Mouse (Mus musculus): ENCODE measurements around the gene Foxp1. TPM values are rescaled to one million over a fixed set of nuclear protein-coding genes. Genes with fewer than 3 reads are reported as not detected.

The Foxp1 gene
- polyA plus RNA-seq, 1 experiment from 2014 or later: 91.9 TPM

GRCm38 (mm10) chr6:99013119-99013865, 509.2 kb downstream of the Foxp1 start:
- no peak overlapping the region for H3K9ac ChIP-seq (ENCODE audit: low read depth, low read length)
- H3K4me2 ChIP-seq (replicated peaks; ENCODE audit: low read depth, low read length): no peak overlapping the region
- H3K4me1 ChIP-seq (replicated peaks; ENCODE audit: control insufficient read depth, insufficient read depth, low read length): peaks cover 15% of the 10 kb centered on the region
- H3K9me3 ChIP-seq (ENCODE audit: control insufficient read depth, low read length): no peaks in the 10 kb centered on the region
- no peaks in the 10 kb centered on the region; the same call in 1 of the 2 replicates for H3K27me3 ChIP-seq (ENCODE audit: control insufficient read depth, insufficient read depth, low read length)
- peak; percentile 70 for ATAC-seq (ENCODE audit: low FRiP score)
- H3K27ac ChIP-seq (ENCODE audit: low read depth, low read length): peak overlapping the region; percentile 56; the same call in 1 of the 2 replicates
- peak; percentile 38 for DNase-seq (ENCODE audit: low spot score)
- H3K4me3 ChIP-seq (ENCODE audit: low read depth, low read length): no peak overlapping the region
- WGBS: 17% methylated on average over 14 of the region's 14 CpGs
- no peaks in the 10 kb centered on the region for H3K36me3 ChIP-seq (ENCODE audit: control insufficient read depth, insufficient read depth, low read length)

DNA sequence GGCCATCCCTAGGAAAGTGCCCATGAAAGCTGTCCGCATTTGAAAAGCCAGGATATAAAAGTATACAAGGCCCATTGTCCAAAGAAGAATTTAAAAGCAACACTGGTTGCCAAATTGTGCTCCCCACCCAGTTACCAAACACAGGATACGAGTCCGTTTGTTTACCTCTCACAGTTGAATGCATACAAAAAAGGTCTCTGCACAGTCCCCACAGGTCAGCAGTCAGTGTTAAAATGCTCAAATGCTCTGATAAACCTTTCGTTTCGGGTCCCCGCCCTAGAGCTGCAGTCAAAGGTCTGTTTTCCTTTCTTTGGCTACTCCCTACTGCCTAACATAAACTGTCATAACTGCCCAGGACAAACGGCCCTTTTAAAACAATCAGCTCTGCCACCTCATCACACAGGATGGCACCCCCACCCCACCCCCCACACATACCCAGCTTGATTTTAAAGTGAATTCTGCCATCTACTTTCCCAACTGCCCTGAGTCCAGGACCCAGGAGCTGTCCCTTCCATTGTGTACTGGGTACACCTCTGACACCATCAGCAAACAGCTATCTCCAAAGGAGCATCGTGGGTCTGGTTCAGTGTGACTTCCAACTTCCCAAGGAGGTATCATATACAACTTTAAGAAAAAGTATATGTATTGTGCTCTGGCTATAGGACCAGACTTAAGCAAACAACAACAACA, 510.5 kb downstream of the Foxp1 start:
- no peak for ATAC-seq (ENCODE audit: low FRiP score)
- no peak for DNase-seq (ENCODE audit: low spot score)
- H3K36me3 ChIP-seq (ENCODE audit: control insufficient read depth, insufficient read depth, low read length): no peaks in the 10 kb centered on the region
- H3K4me1 ChIP-seq (replicated peaks; ENCODE audit: control insufficient read depth, insufficient read depth, low read length): peaks cover 13% of the 10 kb centered on the region
- no peak overlapping the region for H3K27ac ChIP-seq (ENCODE audit: low read depth, low read length)
- 57% methylated on average over 8 of the region's 8 CpGs for WGBS
- H3K4me3 ChIP-seq (ENCODE audit: low read depth, low read length): no peak overlapping the region
- H3K9ac ChIP-seq (ENCODE audit: low read depth, low read length): no peak overlapping the region
- H3K4me2 ChIP-seq (replicated peaks; ENCODE audit: low read depth, low read length): no peak overlapping the region
- no peaks in the 10 kb centered on the region for H3K9me3 ChIP-seq (ENCODE audit: control insufficient read depth, low read length)
- no peaks in the 10 kb centered on the region; the same call in 1 of the 2 replicates for H3K27me3 ChIP-seq (ENCODE audit: control insufficient read depth, insufficient read depth, low read length)

DNA sequence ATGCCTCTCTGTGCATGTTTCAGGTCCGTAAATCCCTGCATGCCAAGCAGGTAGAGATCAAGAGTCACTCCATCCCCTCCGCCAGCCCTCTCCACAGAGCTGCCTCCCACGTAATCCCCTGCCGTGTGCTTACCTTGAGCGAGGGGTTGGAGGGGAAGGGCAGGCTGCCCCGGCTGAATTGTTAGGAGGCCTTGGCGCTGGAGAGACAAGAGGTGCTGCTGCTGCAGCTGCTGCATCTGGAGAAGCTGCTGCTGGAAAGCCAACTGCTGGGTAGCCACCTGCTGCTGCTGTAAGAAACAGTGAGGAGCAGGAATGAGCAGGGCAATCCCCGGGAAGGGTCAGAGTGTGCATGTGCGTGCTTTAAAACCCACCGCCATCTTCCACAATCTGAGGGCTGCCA, 512.8 kb downstream of the Foxp1 start:
- Histone ChIP-seq H3K36me3 (ENCODE audit: control insufficient read depth, insufficient read depth, low read length) (no peaks in the 10 kb centered on the region), H3K9me3 (ENCODE audit: control insufficient read depth, low read length) (no peaks in the 10 kb centered on the region), H3K4me1 (replicated peaks; ENCODE audit: control insufficient read depth, insufficient read depth, low read length) (peaks cover 13% of the 10 kb centered on the region), H3K9ac (ENCODE audit: low read depth, low read length) (no peak overlapping the region), H3K4me2 (replicated peaks; ENCODE audit: low read depth, low read length) (no peak overlapping the region), H3K27me3 (ENCODE audit: control insufficient read depth, insufficient read depth, low read length) (no peaks in the 10 kb centered on the region), H3K4me3 (ENCODE audit: low read depth, low read length) (no peak overlapping the region), H3K27ac (ENCODE audit: low read depth, low read length) (no peak overlapping the region)
- DNase-seq (ENCODE audit: low spot score) (no peak), ATAC-seq (ENCODE audit: low FRiP score) (no peak)
- 41% methylated on average over 10 of the region's 10 CpGs for WGBS

- no peaks in the 10 kb centered on the region for H3K36me3 ChIP-seq (ENCODE audit: control insufficient read depth, insufficient read depth, low read length)
- 100% methylated on average over 1 of the region's 1 CpGs for WGBS
- H3K4me2 ChIP-seq (replicated peaks; ENCODE audit: low read depth, low read length): no peak overlapping the region
- H3K27ac ChIP-seq (ENCODE audit: low read depth, low read length): no peak overlapping the region
- peaks cover 6% of the 10 kb centered on the region for H3K4me1 ChIP-seq (replicated peaks; ENCODE audit: control insufficient read depth, insufficient read depth, low read length)
- no peak overlapping the region for H3K9ac ChIP-seq (ENCODE audit: low read depth, low read length)
- no peaks in the 10 kb centered on the region for H3K9me3 ChIP-seq (ENCODE audit: control insufficient read depth, low read length)
- H3K4me3 ChIP-seq (ENCODE audit: low read depth, low read length): no peak overlapping the region
- H3K27me3 ChIP-seq (ENCODE audit: control insufficient read depth, insufficient read depth, low read length): no peaks in the 10 kb centered on the region
- DNase-seq (ENCODE audit: low spot score): no peak
- no peak for ATAC-seq (ENCODE audit: low FRiP score)
Observed at GRCm38 (mm10) chr6:99008565-99008964, 514.0 kb downstream of the Foxp1 start.

DNA sequence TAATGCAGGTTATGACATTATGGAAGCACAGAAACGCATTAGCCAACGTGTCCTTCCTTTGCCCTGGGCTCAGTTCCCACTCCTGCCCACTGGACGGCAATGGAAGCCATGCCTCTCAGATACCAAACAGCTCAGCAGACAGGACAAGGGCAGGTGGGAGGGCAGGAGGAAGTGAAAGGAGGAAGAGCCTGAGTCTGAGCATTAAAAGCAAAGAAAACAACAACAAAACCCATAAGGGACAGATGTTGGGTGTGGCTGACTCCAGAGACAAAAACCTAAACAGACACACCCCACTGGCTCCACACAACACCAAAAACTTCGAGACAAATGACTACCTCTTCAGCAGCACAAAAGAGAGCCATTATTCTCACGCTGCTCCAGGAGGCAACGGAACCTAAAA, 515.0 kb downstream of the Foxp1 start:
- 53% methylated on average over 6 of the region's 6 CpGs for WGBS
- DNase-seq (ENCODE audit: low spot score) (no peak), ATAC-seq (ENCODE audit: low FRiP score) (no peak)
- H3K4me2 ChIP-seq (replicated peaks; ENCODE audit: low read depth, low read length): no peak overlapping the region
- H3K36me3 ChIP-seq (ENCODE audit: control insufficient read depth, insufficient read depth, low read length): no peaks in the 10 kb centered on the region
- no peak overlapping the region for H3K4me3 ChIP-seq (ENCODE audit: low read depth, low read length)
- no peaks in the 10 kb centered on the region for H3K27me3 ChIP-seq (ENCODE audit: control insufficient read depth, insufficient read depth, low read length)
- no peak overlapping the region for H3K9ac ChIP-seq (ENCODE audit: low read depth, low read length)
- H3K27ac ChIP-seq (ENCODE audit: low read depth, low read length): no peak overlapping the region
- H3K9me3 ChIP-seq (ENCODE audit: control insufficient read depth, low read length): no peaks in the 10 kb centered on the region
- H3K4me1 ChIP-seq (replicated peaks; ENCODE audit: control insufficient read depth, insufficient read depth, low read length): peaks cover 2% of the 10 kb centered on the region; the same call in 1 of the 2 replicates

GRCm38 (mm10) chr6:99004255-99004997, 518.1 kb downstream of the Foxp1 start:
- Histone ChIP-seq H3K36me3 (ENCODE audit: control insufficient read depth, insufficient read depth, low read length) (no peaks in the 10 kb centered on the region), H3K4me1 (replicated peaks; ENCODE audit: control insufficient read depth, insufficient read depth, low read length) (no peaks in the 10 kb centered on the region; the same call in 1 of the 2 replicates), H3K27ac (ENCODE audit: low read depth, low read length) (no peak overlapping the region), H3K9me3 (ENCODE audit: control insufficient read depth, low read length) (no peaks in the 10 kb centered on the region), H3K4me3 (ENCODE audit: low read depth, low read length) (no peak overlapping the region), H3K4me2 (replicated peaks; ENCODE audit: low read depth, low read length) (no peak overlapping the region), H3K27me3 (ENCODE audit: control insufficient read depth, insufficient read depth, low read length) (no peaks in the 10 kb centered on the region), H3K9ac (ENCODE audit: low read depth, low read length) (no peak overlapping the region)
- WGBS: 66% methylated on average over 12 of the region's 12 CpGs
- DNase-seq (ENCODE audit: low spot score): no peak
- ATAC-seq (ENCODE audit: low FRiP score): 0 out of 2 replicates have a peak, but pooled peaks have one; percentile 26

DNA sequence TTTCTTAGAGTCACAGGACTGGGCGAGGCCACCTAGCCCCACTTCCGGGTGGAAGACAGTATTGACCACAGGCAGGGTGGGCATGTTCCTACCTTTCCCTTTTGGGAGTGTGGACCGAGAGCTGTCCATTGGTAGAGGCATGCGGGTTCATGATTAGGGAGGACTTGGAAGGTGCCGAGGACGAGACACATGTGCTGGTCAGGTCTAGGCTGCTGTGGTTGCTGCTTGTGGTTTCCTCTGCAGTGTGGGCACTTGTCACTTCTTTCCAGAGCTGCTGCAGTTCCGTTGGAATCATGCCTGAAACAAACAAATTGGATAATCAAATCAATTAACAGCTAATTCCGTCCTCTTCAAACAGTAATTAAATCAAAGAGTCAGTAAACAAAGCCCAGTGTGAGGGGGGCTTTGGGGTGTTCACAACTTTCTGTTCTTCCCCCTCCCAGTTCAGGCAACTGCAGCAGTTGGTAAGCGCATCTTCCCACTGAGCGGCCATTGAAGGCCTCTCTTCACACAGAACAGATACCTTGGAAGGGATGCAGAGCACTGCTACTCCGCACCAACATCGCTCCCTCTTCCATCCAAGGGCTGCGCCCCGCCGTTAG, 519.3 kb downstream of the Foxp1 start:
- H3K27me3 ChIP-seq (ENCODE audit: control insufficient read depth, insufficient read depth, low read length): no peaks in the 10 kb centered on the region
- H3K4me1 ChIP-seq (replicated peaks; ENCODE audit: control insufficient read depth, insufficient read depth, low read length): no peaks in the 10 kb centered on the region; the same call in 1 of the 2 replicates
- no peaks in the 10 kb centered on the region for H3K36me3 ChIP-seq (ENCODE audit: control insufficient read depth, insufficient read depth, low read length)
- no peak for ATAC-seq (ENCODE audit: low FRiP score)
- DNase-seq (ENCODE audit: low spot score): no peak
- 90% methylated on average over 15 of the region's 15 CpGs for WGBS
- no peaks in the 10 kb centered on the region for H3K9me3 ChIP-seq (ENCODE audit: control insufficient read depth, low read length)
- H3K4me2 ChIP-seq (replicated peaks; ENCODE audit: low read depth, low read length): no peak overlapping the region
- H3K9ac ChIP-seq (ENCODE audit: low read depth, low read length): no peak overlapping the region
- no peak overlapping the region for H3K27ac ChIP-seq (ENCODE audit: low read depth, low read length)
- H3K4me3 ChIP-seq (ENCODE audit: low read depth, low read length): no peak overlapping the region

GRCm38 (mm10) chr6:99001637-99002036, 520.9 kb downstream of the Foxp1 start:
- Histone ChIP-seq H3K36me3 (ENCODE audit: control insufficient read depth, insufficient read depth, low read length) (no peaks in the 10 kb centered on the region), H3K4me1 (replicated peaks; ENCODE audit: control insufficient read depth, insufficient read depth, low read length) (no peaks in the 10 kb centered on the region; the same call in 1 of the 2 replicates), H3K9ac (ENCODE audit: low read depth, low read length) (no peak overlapping the region), H3K4me3 (ENCODE audit: low read depth, low read length) (no peak overlapping the region), H3K4me2 (replicated peaks; ENCODE audit: low read depth, low read length) (no peak overlapping the region), H3K27me3 (ENCODE audit: control insufficient read depth, insufficient read depth, low read length) (no peaks in the 10 kb centered on the region), H3K27ac (ENCODE audit: low read depth, low read length) (no peak overlapping the region), H3K9me3 (ENCODE audit: control insufficient read depth, low read length) (no peaks in the 10 kb centered on the region)
- ATAC-seq (ENCODE audit: low FRiP score) (no peak), DNase-seq (ENCODE audit: low spot score) (no peak)
- WGBS: 94% methylated on average over 9 of the region's 9 CpGs

Measured in hindbrain, embryonic 11.5 days (tissue).